Mouse (Mus musculus) heart, adult 2 months (tissue): Measurements from ENCODE around the gene Vmp1.

ENCODE experiments used
- CTCF ChIP-seq: fragments of 200-600 bp; IDR thresholded peaks from 2 replicates; pipeline ENCODE4 v1.8.1; 2022; ENCODE audit warnings: antibody characterized with exemption, mild to moderate bottlenecking, moderate library complexity
- EP300 ChIP-seq: fragments of 200-500 bp; IDR thresholded peaks from 2 replicates; pipeline ENCODE4 v1.6.1; 2011; ENCODE audit warnings: low read depth, low read length, control low read depth; ENCODE audit not compliant: insufficient read depth
- POLR2A ChIP-seq: fragments of 200-500 bp; IDR thresholded peaks from 2 replicates; pipeline ENCODE4 v1.6.1; 2011; ENCODE audit warnings: mild to moderate bottlenecking, low read depth, low read length, control low read depth; ENCODE audit not compliant: insufficient read depth

- no peak for TF ChIP-seq POLR2A
- no peak for TF ChIP-seq CTCF
- no peak for TF ChIP-seq EP300
Observed at GRCm38 (mm10) chr11:86646885-86647459, 36.7 kb downstream of the Vmp1 start.
